ENCODE assay signal across 9 mouse cellular contexts in the genomic region with DNA sequence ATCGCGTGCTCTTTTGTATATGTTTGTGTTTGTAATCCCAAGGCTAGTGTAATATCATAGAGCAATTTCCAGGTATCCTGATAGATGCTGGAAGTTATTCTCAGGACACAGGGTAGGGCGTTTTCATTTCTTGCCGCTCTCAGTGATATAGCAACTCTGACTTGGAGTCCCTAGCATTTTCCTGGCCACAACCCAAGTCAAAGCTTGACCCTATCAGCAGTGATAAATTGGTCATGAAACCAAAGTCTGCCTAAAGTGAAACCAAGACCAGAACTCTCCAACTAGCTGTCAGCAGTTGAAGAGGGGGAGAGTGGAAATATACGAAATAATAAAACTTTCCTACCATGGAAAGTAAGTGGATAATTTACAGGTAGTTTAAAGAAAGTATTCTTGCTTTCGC.
DNase-seq lines count a peak whose midpoint lies in the region; ATAC-seq and TF ChIP-seq lines count a peak whose summit lies in the region.
"Had no signal": no experiment of that assay in that cellular context is flagged by ENCODE, and none has a peak within 500 bp of the region (broad histone marks: within the 10 kb centered on the region; RNA-seq: fewer than 3 reads in every experiment).

No protein-coding gene starts in this region.

- H3K9me3 ChIP-seq in lung, postnatal 0 days (ENCODE audit: low read length), result no peaks in the 10 kb centered on the region
- H3K9me3 ChIP-seq in heart, embryonic 15.5 days (replicated peaks), result no peaks in the 10 kb centered on the region
- H3K9me3 ChIP-seq in kidney, postnatal 0 days (replicated peaks; ENCODE audit: low read length), result no peaks in the 10 kb centered on the region
- H3K9me3 ChIP-seq in forebrain, embryonic 14.5 days (replicated peaks; ENCODE audit: control insufficient read depth, low read length), result no peaks in the 10 kb centered on the region

- WGBS in lung, postnatal 0 days, result 65% methylated on average over 6 of the region's 6 CpGs
- 48% methylated on average over 6 of the region's 6 CpGs for WGBS in heart, embryonic 15.5 days
- 30% methylated on average over 6 of the region's 6 CpGs for WGBS in kidney, postnatal 0 days
- WGBS in forebrain, embryonic 14.5 days, result 92% methylated on average over 6 of the region's 6 CpGs

- H3K27me3 ChIP-seq in lung, postnatal 0 days (replicated peaks; ENCODE audit: insufficient read depth, low read length), result no peaks in the 10 kb centered on the region
- no peaks in the 10 kb centered on the region for H3K27me3 ChIP-seq in heart, embryonic 15.5 days
- no peaks in the 10 kb centered on the region for H3K27me3 ChIP-seq in kidney, postnatal 0 days (ENCODE audit: insufficient read depth, low read length)
- H3K27me3 ChIP-seq in forebrain, embryonic 14.5 days (replicated peaks; ENCODE audit: control insufficient read depth, insufficient read depth, low read length), result no peaks in the 10 kb centered on the region

- H3K27ac ChIP-seq in lung, postnatal 0 days (ENCODE audit: low read length), result no peak overlapping the region
- H3K27ac ChIP-seq in heart, embryonic 15.5 days, result peak overlapping the region; percentile 39
- no peak overlapping the region for H3K27ac ChIP-seq in kidney, postnatal 0 days
- H3K27ac ChIP-seq in forebrain, embryonic 14.5 days (ENCODE audit: low read depth, low read length), result no peak overlapping the region
- H3K27ac ChIP-seq: macrophage had no signal

- no peaks in the 10 kb centered on the region for H3K4me1 ChIP-seq in lung, postnatal 0 days (ENCODE audit: insufficient read depth, low read depth, low read length)
- H3K4me1 ChIP-seq in heart, embryonic 15.5 days (replicated peaks), result peaks cover 14% of the 10 kb centered on the region
- H3K4me1 ChIP-seq in kidney, postnatal 0 days (replicated peaks; ENCODE audit: insufficient read depth, low read length), result no peaks in the 10 kb centered on the region
- no peaks in the 10 kb centered on the region for H3K4me1 ChIP-seq in forebrain, embryonic 14.5 days (ENCODE audit: control insufficient read depth, insufficient read depth, low read length)

- no peak overlapping the region for H3K4me3 ChIP-seq in lung, postnatal 0 days (ENCODE audit: low read depth, low read length)
- H3K4me3 ChIP-seq in heart, embryonic 15.5 days, result no peak overlapping the region
- H3K4me3 ChIP-seq in kidney, postnatal 0 days (replicated peaks; ENCODE audit: low read depth, low read length), result no peak overlapping the region
- no peak overlapping the region for H3K4me3 ChIP-seq in forebrain, embryonic 14.5 days (ENCODE audit: low read depth, low read length)
- H3K4me3 ChIP-seq: erythroblast, embryonic 14.5 days had no signal

- H3K9ac ChIP-seq in lung, postnatal 0 days (replicated peaks; ENCODE audit: low read depth), result no peak overlapping the region
- no peak overlapping the region for H3K9ac ChIP-seq in heart, embryonic 15.5 days
- H3K9ac ChIP-seq in kidney, postnatal 0 days (ENCODE audit: low read depth, low read length), result no peak overlapping the region
- H3K9ac ChIP-seq in forebrain, embryonic 14.5 days (ENCODE audit: low read length), result no peak overlapping the region

- TF ChIP-seq CTCF in lung, postnatal 0 days (IDR thresholded peaks at IDR 0.05), result no peak
- TF ChIP-seq CTCF in kidney, postnatal 0 days (IDR thresholded peaks at IDR 0.05; ENCODE audit: low read depth), result no peak

- no peaks in the 10 kb centered on the region for H3K36me3 ChIP-seq in lung, postnatal 0 days (ENCODE audit: insufficient read depth, low read length)
- H3K36me3 ChIP-seq in heart, embryonic 15.5 days, result no peaks in the 10 kb centered on the region
- no peaks in the 10 kb centered on the region for H3K36me3 ChIP-seq in kidney, postnatal 0 days (ENCODE audit: insufficient read depth, low read length)
- no peaks in the 10 kb centered on the region for H3K36me3 ChIP-seq in forebrain, embryonic 14.5 days (ENCODE audit: control insufficient read depth, insufficient read depth, low read length)

- DNase-seq in lung, adult 18-20 months, result peak; percentile 7 to 34
- DNase-seq in lung, postnatal 0 days (ENCODE audit: low spot score), result no peak
- peak; percentile 78 for DNase-seq in kidney, postnatal 0 days (ENCODE audit: low spot score)
- DNase-seq in c-Kit-positive CD71-positive TER-119-positive erythroid progenitor cells, embryonic 14.5 days (ENCODE audit: low spot score), result no peak
- no peak for DNase-seq in forebrain, embryonic 14.5 days (ENCODE audit: low spot score)

- no peak overlapping the region for H3K4me2 ChIP-seq in lung, postnatal 0 days (replicated peaks; ENCODE audit: low read depth, low read length)
- H3K4me2 ChIP-seq in heart, embryonic 15.5 days, result peak overlapping the region; percentile 8; the same call in 1 of the 2 replicates
- H3K4me2 ChIP-seq in kidney, postnatal 0 days (ENCODE audit: low read length), result peak overlapping the region; percentile 27; the same call in 1 of the 2 replicates
- H3K4me2 ChIP-seq in forebrain, embryonic 14.5 days (ENCODE audit: low read length), result no peak overlapping the region

- no peak for ATAC-seq in lung, postnatal 0 days
- 0 out of 2 replicates have a peak, but pooled peaks have one; percentile 27 for ATAC-seq in heart, embryonic 15.5 days (replicated peaks; ENCODE audit: insufficient number of reproducible peaks, insufficient read depth, low FRiP score, low read depth)
- no peak for ATAC-seq in kidney, postnatal 0 days (replicated peaks; ENCODE audit: low FRiP score, low read depth)
- no peak for ATAC-seq in forebrain, embryonic 14.5 days
- no peak for ATAC-seq in erythroid progenitor cell, adult 5-6 weeks (replicated peaks; ENCODE audit: low FRiP score, poor library complexity, severe bottlenecking)

- no peak for TF ChIP-seq EP300 in lung, postnatal 0 days (IDR thresholded peaks at IDR 0.05)

Comparison
In these comparisons a context has a peak if more than half of its experiments do, and no peak if none do; other contexts are left out.
1. DNase-seq: peak in lung, adult 18-20 months (2 of 2) and kidney, postnatal 0 days (single experiment); none in lung, postnatal 0 days (single experiment), c-Kit-positive CD71-positive TER-119-positive erythroid progenitor cells, embryonic 14.5 days (single experiment) and forebrain, embryonic 14.5 days (single experiment).
2. H3K4me2 ChIP-seq: peak in heart, embryonic 15.5 days (single experiment) and kidney, postnatal 0 days (single experiment); none in lung, postnatal 0 days (single experiment) and forebrain, embryonic 14.5 days (single experiment).